Mouse (Mus musculus): Measurements from ENCODE around the gene Gm43720. TPM values are rescaled to one million over a fixed set of nuclear protein-coding genes. Genes with fewer than 3 reads are reported as not detected.
A peak's percentile ranks its signal among the peaks of the same experiment; 100 is the strongest.

Gene Gm43720
- 0.09 TPM in 2 replicates for polyA plus RNA-seq (2016; fragmentation: Nextera tagmentation; extraction: Ambion mirVana)

- 1% methylated on average over 56 of the region's 56 CpGs for WGBS
- H3K4me1 ChIP-seq: peaks cover 48% of the 10 kb centered on the region
- H3K27ac ChIP-seq: peak within 1 kb of the TSS; percentile 92
These were observed at the start of gene Gm43720, which contains the start of the genes Gpc2 and Stag3 for GRCm38 (mm10) chr5:138279585-138280424. Gene Gm43720 (minus strand): TSS chr5:138279958. Gene Gpc2 (minus strand): TSS chr5:138280005. Gene Stag3 (plus strand): TSS chr5:138280240.

GRCm38 (mm10) chr5:138312795-138313194 is 33.0 kb upstream of the Gm43720 start:
- WGBS: 87% methylated on average over 3 of the region's 3 CpGs
- no peak for DNase-seq (ENCODE audit: extremely low spot score, low spot score)
- Histone ChIP-seq H3K4me1 (no peaks in the 10 kb centered on the region), H3K9me3 (no peaks in the 10 kb centered on the region), H3K27ac (no peak overlapping the region), H3K4me3 (no peak overlapping the region), H3K36me3 (replicated peaks) (no peaks in the 10 kb centered on the region), H3K27me3 (ENCODE audit: poor library complexity, severe bottlenecking) (no peaks in the 10 kb centered on the region)

More at GRCm38 (mm10) chr5:138279585-138280424, at the start of gene Gm43720, which contains the start of the genes Gpc2 and Stag3:
- Histone ChIP-seq H3K4me3 (peak within 1 kb of the TSS; percentile 77), H3K9me3 (peaks cover 9% of the 10 kb centered on the region), H3K36me3 (replicated peaks) (peaks cover 39% of the 10 kb centered on the region), H3K27me3 (ENCODE audit: poor library complexity, severe bottlenecking) (peaks cover 37% of the 10 kb centered on the region)
- DNase-seq (ENCODE audit: extremely low spot score, low spot score): peak; percentile 99

GRCm38 (mm10) chr5:138299613-138300012 is 19.9 kb upstream of the Gm43720 start:
- Histone ChIP-seq H3K27me3 (ENCODE audit: poor library complexity, severe bottlenecking) (no peaks in the 10 kb centered on the region), H3K9me3 (no peaks in the 10 kb centered on the region), H3K4me1 (no peaks in the 10 kb centered on the region), H3K27ac (no peak overlapping the region), H3K36me3 (replicated peaks) (no peaks in the 10 kb centered on the region), H3K4me3 (no peak overlapping the region)
- DNase-seq (ENCODE audit: extremely low spot score, low spot score): no peak
- WGBS: 92% methylated on average over 2 of the region's 2 CpGs

- Histone ChIP-seq H3K27me3 (ENCODE audit: poor library complexity, severe bottlenecking) (no peaks in the 10 kb centered on the region), H3K9me3 (no peaks in the 10 kb centered on the region), H3K27ac (no peak overlapping the region), H3K36me3 (replicated peaks) (no peaks in the 10 kb centered on the region), H3K4me1 (no peaks in the 10 kb centered on the region), H3K4me3 (no peak overlapping the region)
- no peak for DNase-seq (ENCODE audit: extremely low spot score, low spot score)
These were observed 14.4 kb upstream of the Gm43720 start for GRCm38 (mm10) chr5:138294158-138294557.

- WGBS: 86% methylated on average over 1 of the region's 1 CpGs
- Histone ChIP-seq H3K36me3 (replicated peaks) (no peaks in the 10 kb centered on the region), H3K4me3 (no peak overlapping the region), H3K27me3 (ENCODE audit: poor library complexity, severe bottlenecking) (no peaks in the 10 kb centered on the region), H3K9me3 (no peaks in the 10 kb centered on the region), H3K27ac (no peak overlapping the region), H3K4me1 (no peaks in the 10 kb centered on the region)
- DNase-seq (ENCODE audit: extremely low spot score, low spot score): no peak
These were observed 11.9 kb upstream of the Gm43720 start for GRCm38 (mm10) chr5:138291638-138292037.

- 76% methylated on average over 3 of the region's 3 CpGs for WGBS
- no peak overlapping the region for H3K27ac ChIP-seq
- no peaks in the 10 kb centered on the region for H3K36me3 ChIP-seq (replicated peaks)
- no peaks in the 10 kb centered on the region for H3K27me3 ChIP-seq (ENCODE audit: poor library complexity, severe bottlenecking)
- no peaks in the 10 kb centered on the region for H3K9me3 ChIP-seq
- no peaks in the 10 kb centered on the region for H3K4me1 ChIP-seq
- H3K4me3 ChIP-seq: no peak overlapping the region
- no peak for DNase-seq (ENCODE audit: extremely low spot score, low spot score)
These were observed 8.1 kb upstream of the Gm43720 start for GRCm38 (mm10) chr5:138287861-138288260.

- H3K36me3 ChIP-seq (replicated peaks): peaks cover 1% of the 10 kb centered on the region; the same call in 1 of the 2 replicates
- 65% methylated on average over 1 of the region's 1 CpGs for WGBS
These were observed 3.8 kb upstream of the Gm43720 start for GRCm38 (mm10) chr5:138283540-138283939.

GRCm38 (mm10) chr5:138281798-138282197 is 2.0 kb upstream of the Gm43720 start:
- Histone ChIP-seq H3K27me3 (ENCODE audit: poor library complexity, severe bottlenecking) (peaks cover 23% of the 10 kb centered on the region), H3K9me3 (peaks cover 9% of the 10 kb centered on the region), H3K36me3 (replicated peaks) (peaks cover 19% of the 10 kb centered on the region), H3K27ac (no peak overlapping the region), H3K4me1 (peaks cover 28% of the 10 kb centered on the region), H3K4me3 (no peak overlapping the region)
- WGBS: 80% methylated on average over 2 of the region's 2 CpGs
- DNase-seq (ENCODE audit: extremely low spot score, low spot score): no peak

More at GRCm38 (mm10) chr5:138283540-138283939, 3.8 kb upstream of the Gm43720 start:
- Histone ChIP-seq H3K4me3 (no peak overlapping the region), H3K9me3 (peaks cover 9% of the 10 kb centered on the region), H3K27ac (no peak overlapping the region), H3K4me1 (peaks cover 10% of the 10 kb centered on the region), H3K27me3 (ENCODE audit: poor library complexity, severe bottlenecking) (peaks cover 16% of the 10 kb centered on the region)
- no peak for DNase-seq (ENCODE audit: extremely low spot score, low spot score)

GRCm38 (mm10) chr5:138280829-138281228 is 1.1 kb upstream of the Gm43720 start:
- H3K27me3 ChIP-seq (ENCODE audit: poor library complexity, severe bottlenecking): peaks cover 32% of the 10 kb centered on the region
- peaks cover 37% of the 10 kb centered on the region for H3K4me1 ChIP-seq
- peaks cover 9% of the 10 kb centered on the region for H3K9me3 ChIP-seq
- DNase-seq (ENCODE audit: extremely low spot score, low spot score): no peak
- 92% methylated on average over 15 of the region's 15 CpGs for WGBS
- H3K4me3 ChIP-seq: no peak overlapping the region; the same call in 1 of the 2 replicates
- peaks cover 28% of the 10 kb centered on the region for H3K36me3 ChIP-seq (replicated peaks)
- no peak overlapping the region for H3K27ac ChIP-seq

- Histone ChIP-seq H3K4me1 (peaks cover 42% of the 10 kb centered on the region), H3K27ac (peak overlapping the region; percentile 69; the same call in 1 of the 2 replicates), H3K4me3 (peak overlapping the region; percentile 77), H3K27me3 (ENCODE audit: poor library complexity, severe bottlenecking) (peaks cover 34% of the 10 kb centered on the region), H3K9me3 (peaks cover 9% of the 10 kb centered on the region), H3K36me3 (replicated peaks) (peaks cover 33% of the 10 kb centered on the region)
- WGBS: 24% methylated on average over 26 of the region's 26 CpGs
- no peak for DNase-seq (ENCODE audit: extremely low spot score, low spot score)
These were observed 639 bp upstream of the Gm43720 start for GRCm38 (mm10) chr5:138280425-138280768.

- no peak for DNase-seq (ENCODE audit: extremely low spot score, low spot score)
- H3K4me3 ChIP-seq: peak overlapping the region; percentile 77
- 92% methylated on average over 7 of the region's 7 CpGs for WGBS
- H3K4me1 ChIP-seq: peaks cover 66% of the 10 kb centered on the region
- H3K36me3 ChIP-seq (replicated peaks): peaks cover 45% of the 10 kb centered on the region
- H3K27me3 ChIP-seq (ENCODE audit: poor library complexity, severe bottlenecking): peaks cover 50% of the 10 kb centered on the region
- peaks cover 9% of the 10 kb centered on the region for H3K9me3 ChIP-seq
- no peak overlapping the region for H3K27ac ChIP-seq
These were observed 1.8 kb downstream of the Gm43720 start for GRCm38 (mm10) chr5:138277994-138278393.

GRCm38 (mm10) chr5:138275216-138276050 is 4.3 kb downstream of the Gm43720 start:
- Histone ChIP-seq H3K27me3 (ENCODE audit: poor library complexity, severe bottlenecking) (peaks cover 51% of the 10 kb centered on the region), H3K36me3 (replicated peaks) (peaks cover 45% of the 10 kb centered on the region), H3K27ac (peak overlapping the region; percentile 73), H3K4me3 (peak overlapping the region; percentile 47), H3K9me3 (peaks cover 1% of the 10 kb centered on the region), H3K4me1 (peaks cover 89% of the 10 kb centered on the region)
- DNase-seq (ENCODE audit: extremely low spot score, low spot score): no peak
- WGBS: 6% methylated on average over 41 of the region's 41 CpGs

Data from forebrain, embryonic 10.5 days (tissue).